Mouse (Mus musculus) liver, adult 2 months (tissue): Measurements from ENCODE around the gene Ctsd.

ENCODE experiments used
- CTCF ChIP-seq: fragments of 200-500 bp; IDR thresholded peaks from 2 replicates; pipeline ENCODE4 v1.5.1; 2011; ENCODE audit warnings: low read depth, low read length, control low read depth
- POLR2A ChIP-seq: fragments of 200-500 bp; IDR thresholded peaks from 2 replicates; pipeline ENCODE4 v1.6.1; 2011; ENCODE audit warnings: low read length, control low read depth; ENCODE audit not compliant: insufficient read depth; ENCODE audit errors: extremely low read depth

DNA sequence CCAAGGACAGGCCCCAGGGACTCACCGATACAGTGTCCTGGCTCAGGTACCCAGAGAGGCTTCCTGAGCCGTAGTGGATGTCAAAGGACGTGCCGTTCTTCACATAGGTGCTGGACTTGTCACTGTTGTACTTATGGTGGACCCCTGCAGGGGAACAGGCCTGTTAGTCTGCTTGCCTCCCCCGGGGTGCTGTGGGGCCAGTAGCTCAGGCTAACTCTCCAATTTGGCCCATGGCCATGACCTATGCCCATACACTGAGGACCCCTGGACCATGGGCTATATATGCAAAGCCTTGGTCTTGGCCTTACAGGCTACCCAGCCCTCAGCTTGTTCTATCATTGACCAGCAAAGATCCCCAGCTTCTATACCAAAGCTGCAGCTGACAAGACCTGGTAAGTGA is 5.3 kb downstream of the Ctsd start, which contains the start of gene Gm49369:
- TF ChIP-seq CTCF (no peak), POLR2A (no peak)
